Mouse (Mus musculus) heart, embryonic 13.5 days (tissue): ENCODE measurements around the gene Styx. TPM values are rescaled to one million over a fixed set of nuclear protein-coding genes. Genes with fewer than 3 reads are reported as not detected.
"Not testable (repeated sequence)": the region's sequence is repeated elsewhere in the genome, so short reads cannot be mapped to it uniquely, and the experiment has no call there.

Experiments used
- ATAC-seq: fragments of 200-750 bp; cut with Nextera tagmentation; 2 replicates; pipeline ENCODE4 v1.8.0; 2017; ENCODE audit warnings: moderate TSS enrichment; ENCODE audit not compliant: insufficient number of reproducible peaks, low FRiP score, low TSS enrichment; ENCODE audit errors: extremely low read depth
- H3K27ac ChIP-seq: fragments of 300-500 bp; sonication (generic); replicated peaks from 2 replicates; pipeline ENCODE4 v1.5.1; 2015; ENCODE audit warnings: moderate library complexity, mild to moderate bottlenecking, inconsistent platforms
- H3K27me3 ChIP-seq: fragments of 300-500 bp; sonication (generic); replicated peaks from 2 replicates; pipeline ENCODE4 v1.6.1; 2015; ENCODE audit warnings: mild to moderate bottlenecking, inconsistent platforms
- H3K36me3 ChIP-seq: fragments of 300-500 bp; sonication (generic); 2 replicates; pipeline ENCODE4 v1.6.1; 2015; ENCODE audit warnings: mild to moderate bottlenecking, inconsistent platforms
- H3K4me1 ChIP-seq: fragments of 300-500 bp; sonication (generic); 2 replicates; pipeline ENCODE4 v1.6.1; 2015; ENCODE audit warnings: inconsistent platforms
- H3K4me2 ChIP-seq: fragments of 300-500 bp; sonication (generic); 2 replicates; pipeline ENCODE4 v1.6.1; 2015; ENCODE audit warnings: inconsistent platforms, mild to moderate bottlenecking, moderate library complexity
- H3K4me3 ChIP-seq: fragments of 300-500 bp; sonication (generic); 2 replicates; pipeline ENCODE4 v1.5.1; 2015; ENCODE audit warnings: moderate library complexity, mild to moderate bottlenecking, inconsistent platforms
- H3K9ac ChIP-seq: fragments of 300-500 bp; sonication (generic); 2 replicates; pipeline ENCODE4 v1.6.1; 2015; ENCODE audit warnings: inconsistent platforms, mild to moderate bottlenecking, moderate library complexity
- H3K9me3 ChIP-seq: fragments of 300-500 bp; sonication (generic); 2 replicates; pipeline ENCODE4 v1.6.1; 2016; ENCODE audit warnings: inconsistent platforms
- WGBS: fragments of 180-500 bp; shearing (Covaris S2); methylation state at CpG from one replicate; pipeline ENCODE4 v1.1.7; 2015; ENCODE audit warnings: mixed read lengths; 5-methylcytosine and 5-hydroxymethylcytosine counted together
- polyA plus RNA-seq: library from polyadenylated mRNA; unstranded; fragments of >200 nt; fragmentation: Nextera tagmentation; extraction: Ambion mirVana; gene quantifications from 2 replicates; pipeline ENCODE4 v1.2.1, GENCODE M21; 2015

Styx gene
- polyA plus RNA-seq, 1 experiment from 2014 or later: 46.1 TPM

GRCm38 (mm10) chr14:45378771-45379170, 27.9 kb downstream of the Styx start:
- ATAC-seq: no peak
- Histone ChIP-seq H3K4me2 (no peak overlapping the region), H3K4me3 (no peak overlapping the region), H3K9ac (no peak overlapping the region), H3K9me3 (no peaks in the 10 kb centered on the region), H3K4me1 (no peaks in the 10 kb centered on the region), H3K27ac (no peak overlapping the region), H3K36me3 (peaks cover 50% of the 10 kb centered on the region), H3K27me3 (no peaks in the 10 kb centered on the region)
- 92% methylated on average over 3 of the region's 3 CpGs for WGBS

GRCm38 (mm10) chr14:45380756-45381155, 29.9 kb downstream of the Styx start:
- H3K27ac ChIP-seq: no peak overlapping the region
- WGBS: 82% methylated on average over 6 of the region's 6 CpGs
- peaks cover 53% of the 10 kb centered on the region for H3K36me3 ChIP-seq
- ATAC-seq: no peak
- H3K9ac ChIP-seq: no peak overlapping the region
- H3K4me2 ChIP-seq: no peak overlapping the region
- no peaks in the 10 kb centered on the region for H3K9me3 ChIP-seq
- no peak overlapping the region for H3K4me3 ChIP-seq
- no peaks in the 10 kb centered on the region for H3K4me1 ChIP-seq
- no peaks in the 10 kb centered on the region for H3K27me3 ChIP-seq

- 79% methylated on average over 4 of the region's 4 CpGs for WGBS
- no peaks in the 10 kb centered on the region for H3K27me3 ChIP-seq
- H3K4me3 ChIP-seq: no peak overlapping the region
- H3K9ac ChIP-seq: no peak overlapping the region
- H3K4me2 ChIP-seq: no peak overlapping the region
- H3K4me1 ChIP-seq: peaks cover 10% of the 10 kb centered on the region
- no peak for ATAC-seq
- peaks cover 53% of the 10 kb centered on the region for H3K36me3 ChIP-seq
- H3K27ac ChIP-seq: no peak overlapping the region
- H3K9me3 ChIP-seq: no peaks in the 10 kb centered on the region
Measured at GRCm38 (mm10) chr14:45382912-45383311, 32.0 kb downstream of the Styx start.

GRCm38 (mm10) chr14:45385596-45385995, 34.7 kb downstream of the Styx start:
- Histone ChIP-seq H3K27me3 (no peaks in the 10 kb centered on the region), H3K27ac (no peak overlapping the region), H3K4me2 (no peak overlapping the region), H3K4me1 (peaks cover 18% of the 10 kb centered on the region), H3K4me3 (no peak overlapping the region), H3K36me3 (peaks cover 27% of the 10 kb centered on the region), H3K9ac (no peak overlapping the region), H3K9me3 (no peaks in the 10 kb centered on the region)
- WGBS: 89% methylated on average over 2 of the region's 2 CpGs
- no peak for ATAC-seq

- peaks cover 14% of the 10 kb centered on the region for H3K36me3 ChIP-seq
- H3K9ac ChIP-seq: peak overlapping the region; percentile 93
- ATAC-seq: no peak
- no peaks in the 10 kb centered on the region for H3K9me3 ChIP-seq
- WGBS: 26% methylated on average over 2 of the region's 2 CpGs
- H3K4me2 ChIP-seq: peak overlapping the region; percentile 74
- no peaks in the 10 kb centered on the region for H3K27me3 ChIP-seq
- H3K4me3 ChIP-seq: peak overlapping the region; percentile 84
- no peak overlapping the region for H3K27ac ChIP-seq
- peaks cover 18% of the 10 kb centered on the region for H3K4me1 ChIP-seq
Measured at GRCm38 (mm10) chr14:45387480-45387879, 36.6 kb downstream of the Styx start.

GRCm38 (mm10) chr14:45388345-45389181, 37.7 kb downstream of the Styx start:
- ATAC-seq: peak; percentile 99
- H3K4me3 ChIP-seq: peak overlapping the region; percentile 84
- peak overlapping the region; percentile 93 for H3K9ac ChIP-seq
- peaks cover 18% of the 10 kb centered on the region for H3K4me1 ChIP-seq
- H3K36me3 ChIP-seq: peaks cover 4% of the 10 kb centered on the region; the same call in 1 of the 2 replicates
- H3K27ac ChIP-seq: peak overlapping the region; percentile 85
- WGBS: under 1% methylated on average over 71 of the region's 71 CpGs
- H3K9me3 ChIP-seq: no peaks in the 10 kb centered on the region
- no peaks in the 10 kb centered on the region for H3K27me3 ChIP-seq
- peak overlapping the region; percentile 74 for H3K4me2 ChIP-seq

- no peak for ATAC-seq
- Histone ChIP-seq H3K4me3 (peak overlapping the region; percentile 84), H3K27me3 (no peaks in the 10 kb centered on the region), H3K4me1 (peaks cover 18% of the 10 kb centered on the region), H3K36me3 (0 out of 2 replicates have a peak, but pooled peaks cover 3% of the 10 kb centered on the region), H3K27ac (peak overlapping the region; percentile 85), H3K9ac (peak overlapping the region; percentile 93), H3K9me3 (no peaks in the 10 kb centered on the region), H3K4me2 (peak overlapping the region; percentile 74)
- 7% methylated on average over 3 of the region's 3 CpGs for WGBS
Measured at GRCm38 (mm10) chr14:45389194-45389593, 38.3 kb downstream of the Styx start.

GRCm38 (mm10) chr14:45399836-45400235, 48.9 kb downstream of the Styx start:
- Histone ChIP-seq H3K4me2 (no peak overlapping the region), H3K9me3 (no peaks in the 10 kb centered on the region), H3K27me3 (no peaks in the 10 kb centered on the region), H3K4me1 (no peaks in the 10 kb centered on the region), H3K4me3 (no peak overlapping the region), H3K36me3 (no peaks in the 10 kb centered on the region), H3K9ac (no peak overlapping the region), H3K27ac (no peak overlapping the region)
- WGBS: 70% methylated on average over 3 of the region's 3 CpGs
- ATAC-seq: no peak

- Histone ChIP-seq H3K27ac (no peak overlapping the region), H3K9me3 (no peaks in the 10 kb centered on the region), H3K27me3 (no peaks in the 10 kb centered on the region), H3K4me1 (no peaks in the 10 kb centered on the region), H3K36me3 (no peaks in the 10 kb centered on the region), H3K4me3 (no peak overlapping the region), H3K4me2 (no peak overlapping the region), H3K9ac (no peak overlapping the region)
- 81% methylated on average over 7 of the region's 7 CpGs for WGBS
- no peak for ATAC-seq
Measured at GRCm38 (mm10) chr14:45403651-45404050, 52.8 kb downstream of the Styx start.

GRCm38 (mm10) chr14:45404813-45405212, 53.9 kb downstream of the Styx start, which contains the start of gene Gnpnat1:
Gene Gnpnat1 (minus strand): TSS chr14:45404913.
- not testable (repeated sequence) for H3K9ac ChIP-seq, H3K36me3 ChIP-seq, H3K27ac ChIP-seq, ATAC-seq, H3K4me3 ChIP-seq, H3K4me1 ChIP-seq, H3K9me3 ChIP-seq, H3K4me2 ChIP-seq, H3K27me3 ChIP-seq
- WGBS: 69% methylated on average over 2 of the region's 3 CpGs

GRCm38 (mm10) chr14:45416265-45416664, 65.4 kb downstream of the Styx start:
- ATAC-seq: no peak

GRCm38 (mm10) chr14:45418553-45418952, 67.7 kb downstream of the Styx start:
- Histone ChIP-seq H3K9ac (no peak overlapping the region), H3K4me2 (no peak overlapping the region), H3K27me3 (no peaks in the 10 kb centered on the region), H3K9me3 (no peaks in the 10 kb centered on the region), H3K27ac (no peak overlapping the region), H3K4me1 (no peaks in the 10 kb centered on the region), H3K4me3 (no peak overlapping the region), H3K36me3 (no peaks in the 10 kb centered on the region)
- 75% methylated on average over 3 of the region's 3 CpGs for WGBS
- ATAC-seq: no peak

More at GRCm38 (mm10) chr14:45416265-45416664, 65.4 kb downstream of the Styx start:
- H3K9me3 ChIP-seq: no peaks in the 10 kb centered on the region
- no peaks in the 10 kb centered on the region for H3K4me1 ChIP-seq
- no peak overlapping the region for H3K4me3 ChIP-seq
- no peaks in the 10 kb centered on the region for H3K27me3 ChIP-seq
- no peak overlapping the region for H3K4me2 ChIP-seq
- WGBS: 81% methylated on average over 4 of the region's 4 CpGs
- H3K27ac ChIP-seq: no peak overlapping the region
- H3K9ac ChIP-seq: no peak overlapping the region
- H3K36me3 ChIP-seq: no peaks in the 10 kb centered on the region
